Mouse (Mus musculus) small intestine, adult 10 weeks (tissue): ENCODE results near the gene Rgmb. TPM values are rescaled to one million over a fixed set of nuclear protein-coding genes. Genes with fewer than 3 reads are reported as not detected.

Source experiments
- polyA plus RNA-seq: library from polyadenylated mRNA; stranded (reverse); fragments of 350-450 nt; fragmentation: Illumina TruSeq; extraction: RNeasy Lipid Tissue Mini Kit (QIAGEN cat#74804); gene quantifications from one replicate; pipeline ENCODE4 v1.2.3, GENCODE M21; 2014; ENCODE audit warnings: low replicate concordance

Gene Rgmb
- polyA plus RNA-seq, result 25.6 TPM

GRCm38 (mm10) chr17:15830766-15831644 is at the start of gene Rgmb:
Rgmb (minus strand) TSS chr17:15831039.

Other genes starting within 250 kb of the Rgmb start
- gene Chd1, start 126.1 kb downstream of the Rgmb start, polyA plus RNA-seq, result 56.6 TPM